Mouse (Mus musculus) neural tube, embryonic 14.5 days (tissue): ENCODE data around the gene Samd8. TPM values are rescaled to one million over a fixed set of nuclear protein-coding genes. Genes with fewer than 3 reads are reported as not detected.

Experiments
- ATAC-seq: fragments of 200-750 bp; cut with Nextera tagmentation; 2 replicates; pipeline ENCODE4 v1.8.0; 2017; ENCODE audit warnings: low read depth, mild to moderate bottlenecking, moderate TSS enrichment, moderate library complexity
- H3K27ac ChIP-seq: fragments of 300-500 bp; sonication (generic); 2 replicates; pipeline ENCODE4 v1.5.1; 2014; ENCODE audit warnings: low read depth, mild to moderate bottlenecking, control low read depth, low read length, moderate library complexity, mixed read lengths
- H3K27me3 ChIP-seq: fragments of 300-500 bp; sonication (generic); 2 replicates; pipeline ENCODE4 v1.6.1; 2014; ENCODE audit warnings: low read length; ENCODE audit not compliant: control insufficient read depth, insufficient read depth
- H3K36me3 ChIP-seq: fragments of 300-500 bp; sonication (generic); 2 replicates; pipeline ENCODE4 v1.6.1; 2014; ENCODE audit warnings: low read length, mixed read lengths; ENCODE audit not compliant: control insufficient read depth, insufficient read depth
- H3K4me1 ChIP-seq: fragments of 300-500 bp; sonication (generic); 2 replicates; pipeline ENCODE4 v1.6.1; 2014; ENCODE audit warnings: low read length; ENCODE audit not compliant: control insufficient read depth, insufficient read depth
- H3K4me2 ChIP-seq: fragments of 300-500 bp; sonication (generic); 2 replicates; pipeline ENCODE4 v1.6.1; 2014; ENCODE audit warnings: mild to moderate bottlenecking, low read depth, low read length, control low read depth
- H3K4me3 ChIP-seq: fragments of 300-500 bp; sonication (generic); 2 replicates; pipeline ENCODE4 v1.5.1; 2014; ENCODE audit warnings: low read depth, low read length, control low read depth, mixed read lengths
- H3K9ac ChIP-seq: fragments of 300-500 bp; sonication (generic); replicated peaks from 2 replicates; pipeline ENCODE4 v1.6.1; 2014; ENCODE audit warnings: low read depth, mild to moderate bottlenecking, control low read depth, low read length, mixed read lengths
- H3K9me3 ChIP-seq: fragments of 300-500 bp; sonication (generic); 2 replicates; pipeline ENCODE4 v1.6.1; 2016; ENCODE audit warnings: low read length; ENCODE audit not compliant: control insufficient read depth
- whole genome bisulfite sequencing: fragments of 180-500 bp; shearing (Covaris S2); extraction: QIAGEN DNeasy Blood & Tissue Kit; methylation state at CpG from one replicate; pipeline ENCODE4 v1.1.7; 2014; 5-methylcytosine and 5-hydroxymethylcytosine counted together
- polyA plus RNA-seq: library from polyadenylated mRNA; unstranded; fragments of >200 nt; fragmentation: Nextera tagmentation; extraction: Ambion mirVana; gene quantifications from 2 replicates; pipeline ENCODE4 v1.2.1, GENCODE M21; 2014

Samd8 gene
- polyA plus RNA-seq, 1 experiment from 2014 or later = 26.6 TPM

DNA sequence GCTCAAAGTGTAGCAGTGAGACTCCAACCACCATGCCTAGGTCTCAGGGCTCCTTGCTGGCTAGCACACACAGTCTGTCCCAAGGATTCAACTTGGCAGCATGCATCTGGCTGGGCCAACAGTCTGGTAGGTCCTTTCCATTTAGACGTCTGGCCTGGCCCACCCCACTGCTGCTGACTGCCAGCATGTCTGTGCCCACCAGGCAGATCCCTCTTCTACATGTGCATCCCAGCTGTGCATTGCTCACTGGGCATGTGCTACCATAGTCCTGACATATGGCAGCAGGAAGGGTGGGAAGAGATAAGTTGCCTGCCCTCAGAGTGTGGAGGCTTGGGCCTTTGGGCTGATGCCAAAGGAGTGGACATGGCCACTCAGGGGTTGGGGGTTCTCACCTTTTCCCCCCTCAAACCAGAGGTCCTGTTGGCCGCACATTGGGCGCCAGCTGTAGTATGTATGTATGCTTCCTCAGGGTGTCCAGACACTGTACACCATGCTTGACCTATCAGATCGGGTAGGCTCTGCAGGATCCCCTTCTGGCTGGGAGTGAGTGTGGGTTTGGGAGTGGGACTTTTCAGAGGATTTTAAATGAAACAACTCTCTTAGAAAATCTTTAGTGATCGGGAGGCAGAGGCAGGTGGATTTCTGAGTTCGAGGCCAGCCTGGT is 52.3 kb downstream of the Samd8 start:
- Histone ChIP-seq H3K27me3 (no peaks in the 10 kb centered on the region), H3K27ac (no peak overlapping the region), H3K36me3 (no peaks in the 10 kb centered on the region), H3K4me2 (no peak overlapping the region), H3K4me3 (no peak overlapping the region), H3K9me3 (no peaks in the 10 kb centered on the region), H3K9ac (no peak overlapping the region), H3K4me1 (no peaks in the 10 kb centered on the region)
- 94% methylated on average over 6 of the region's 6 CpGs for WGBS
- ATAC-seq = no peak

DNA sequence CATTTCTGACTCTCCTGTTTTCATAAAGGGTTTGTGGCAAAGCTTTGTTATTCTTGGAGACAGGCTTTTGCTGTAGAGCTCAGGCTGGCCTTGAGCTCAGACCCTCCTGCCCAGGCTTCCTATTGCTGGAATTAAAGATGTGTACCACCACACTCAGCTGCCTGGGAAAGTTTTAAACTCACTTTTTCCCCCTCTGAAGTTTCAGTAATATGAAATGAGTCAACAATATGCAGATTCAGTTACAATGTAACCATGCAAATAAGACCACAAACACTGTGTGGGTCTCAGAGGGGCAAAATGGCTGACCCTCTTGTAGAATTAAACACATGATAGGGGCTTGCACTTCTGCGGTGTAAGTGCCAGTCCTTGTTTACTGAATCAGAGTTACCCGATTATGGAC is 55.9 kb downstream of the Samd8 start:
- Histone ChIP-seq H3K27me3 (no peaks in the 10 kb centered on the region), H3K4me3 (no peak overlapping the region), H3K4me2 (no peak overlapping the region), H3K9ac (no peak overlapping the region), H3K4me1 (no peaks in the 10 kb centered on the region), H3K36me3 (no peaks in the 10 kb centered on the region), H3K9me3 (no peaks in the 10 kb centered on the region), H3K27ac (no peak overlapping the region)
- ATAC-seq = no peak
- 88% methylated on average over 2 of the region's 2 CpGs for WGBS

DNA sequence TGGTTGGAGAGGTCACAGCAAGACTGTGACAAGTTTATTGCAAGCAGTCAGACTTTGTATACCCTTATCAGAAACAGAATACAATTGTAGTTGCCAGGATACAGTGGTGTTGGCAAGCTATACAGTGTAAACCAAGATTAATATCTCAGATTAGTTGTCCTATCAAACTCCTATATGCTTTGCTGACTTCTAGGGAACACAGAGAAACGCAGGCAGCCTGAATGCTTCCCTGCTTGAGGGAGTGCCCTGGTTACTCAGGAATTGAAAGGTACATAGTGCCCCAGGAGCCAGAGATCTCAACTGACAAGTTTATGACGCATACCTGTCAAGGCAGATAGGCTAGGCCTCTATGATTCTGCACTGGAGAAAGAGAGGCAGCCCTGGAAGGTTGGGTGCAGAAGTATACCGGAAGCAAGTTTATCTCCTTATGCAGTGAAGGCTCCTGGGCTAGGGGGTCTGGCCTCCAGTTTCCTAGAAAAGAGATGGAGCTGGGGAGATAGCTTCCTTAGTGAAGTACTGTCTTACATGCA is 56.4 kb downstream of the Samd8 start:
- Histone ChIP-seq H3K4me2 (no peak overlapping the region), H3K4me3 (no peak overlapping the region), H3K27ac (no peak overlapping the region), H3K9me3 (no peaks in the 10 kb centered on the region), H3K36me3 (no peaks in the 10 kb centered on the region), H3K4me1 (no peaks in the 10 kb centered on the region), H3K9ac (no peak overlapping the region), H3K27me3 (no peaks in the 10 kb centered on the region)
- WGBS = 88% methylated on average over 3 of the region's 3 CpGs
- ATAC-seq = no peak

DNA sequence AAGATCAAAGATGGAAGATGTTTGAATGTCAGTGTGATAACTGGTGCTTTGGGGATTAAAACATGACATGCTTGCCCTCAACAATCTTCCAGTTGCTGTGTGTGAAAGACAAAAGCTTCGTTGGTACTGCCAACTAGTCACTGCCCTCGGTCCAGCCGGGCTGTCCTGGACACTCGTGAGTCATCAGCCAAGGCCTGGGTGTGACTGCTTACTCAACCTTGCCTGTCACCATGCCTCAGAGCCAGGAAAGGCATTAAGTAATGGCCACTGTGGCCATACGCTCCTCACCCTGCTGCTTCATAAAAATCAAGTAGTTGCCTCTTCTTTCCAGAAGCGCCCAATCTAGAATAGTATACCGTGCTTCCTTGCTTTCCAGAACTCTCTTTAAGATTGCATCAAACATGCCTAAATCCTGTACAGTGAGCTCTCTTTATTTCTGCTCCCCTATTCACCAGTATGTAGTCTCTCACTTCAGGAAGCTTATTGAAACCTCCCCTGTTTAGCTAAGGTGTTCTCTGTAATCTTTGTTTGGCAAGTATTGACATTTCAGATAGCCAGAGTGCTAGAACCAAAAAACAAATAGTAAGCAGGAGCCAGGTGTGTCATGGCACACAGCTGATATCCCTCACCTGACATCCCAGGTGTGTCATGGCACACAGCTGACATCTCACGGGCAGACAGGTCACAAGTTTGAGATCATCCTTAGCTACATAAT is 58.0 kb downstream of the Samd8 start:
- WGBS = 92% methylated on average over 8 of the region's 8 CpGs
- H3K36me3 ChIP-seq = no peaks in the 10 kb centered on the region
- no peaks in the 10 kb centered on the region for H3K27me3 ChIP-seq
- H3K4me2 ChIP-seq = no peak overlapping the region
- no peak overlapping the region for H3K9ac ChIP-seq
- no peak overlapping the region for H3K27ac ChIP-seq
- no peak overlapping the region for H3K4me3 ChIP-seq
- no peak for ATAC-seq
- no peaks in the 10 kb centered on the region for H3K4me1 ChIP-seq
- no peaks in the 10 kb centered on the region for H3K9me3 ChIP-seq

DNA sequence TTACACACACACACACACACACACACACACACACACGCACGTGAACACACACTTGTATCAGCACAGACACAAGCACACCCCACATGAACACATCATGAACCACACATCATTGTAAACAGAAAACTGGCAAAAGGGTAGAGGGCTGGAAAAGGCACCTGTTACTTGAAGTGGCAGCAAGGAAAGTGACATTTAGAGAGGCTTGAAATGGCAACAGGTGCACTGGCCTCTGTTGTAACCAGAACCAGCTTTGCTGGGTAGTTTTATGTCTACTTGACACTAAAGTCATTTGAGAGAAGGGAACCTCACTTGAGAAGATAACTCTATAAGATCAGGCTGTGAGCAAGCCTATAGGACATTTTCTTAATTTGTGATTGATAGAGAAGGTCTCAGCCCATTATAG is 59.1 kb downstream of the Samd8 start:
- H3K27ac ChIP-seq = no peak overlapping the region
- no peak overlapping the region for H3K4me3 ChIP-seq
- ATAC-seq = no peak
- no peaks in the 10 kb centered on the region for H3K36me3 ChIP-seq
- H3K4me2 ChIP-seq = no peak overlapping the region
- no peak overlapping the region for H3K9ac ChIP-seq
- H3K27me3 ChIP-seq = no peaks in the 10 kb centered on the region
- WGBS = 90% methylated on average over 2 of the region's 2 CpGs
- no peaks in the 10 kb centered on the region for H3K4me1 ChIP-seq
- H3K9me3 ChIP-seq = no peaks in the 10 kb centered on the region

DNA sequence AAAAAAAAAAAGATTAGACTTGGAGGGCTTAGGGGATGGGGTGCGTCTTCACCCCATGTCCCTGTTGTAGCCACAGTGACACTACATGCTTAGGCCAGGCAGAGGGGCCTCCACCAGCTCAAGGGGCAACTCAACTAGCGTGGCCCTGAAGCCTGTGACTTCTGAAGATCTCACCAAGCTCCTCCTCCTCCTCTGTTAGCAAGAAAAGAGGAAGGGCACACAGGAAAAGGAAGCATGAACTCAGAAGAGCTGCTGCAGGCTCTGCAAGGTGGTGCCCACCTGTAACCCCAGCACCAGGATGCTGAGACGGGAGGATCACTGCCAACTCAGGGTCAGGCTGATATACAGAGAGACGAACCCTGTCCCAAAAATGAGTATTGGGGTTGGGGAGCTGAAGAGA is 61.0 kb downstream of the Samd8 start:
- Histone ChIP-seq H3K4me3 (no peak overlapping the region), H3K27ac (no peak overlapping the region), H3K9ac (no peak overlapping the region), H3K36me3 (no peaks in the 10 kb centered on the region), H3K4me2 (no peak overlapping the region), H3K27me3 (no peaks in the 10 kb centered on the region), H3K4me1 (no peaks in the 10 kb centered on the region), H3K9me3 (no peaks in the 10 kb centered on the region)
- 90% methylated on average over 4 of the region's 4 CpGs for WGBS
- ATAC-seq = no peak

DNA sequence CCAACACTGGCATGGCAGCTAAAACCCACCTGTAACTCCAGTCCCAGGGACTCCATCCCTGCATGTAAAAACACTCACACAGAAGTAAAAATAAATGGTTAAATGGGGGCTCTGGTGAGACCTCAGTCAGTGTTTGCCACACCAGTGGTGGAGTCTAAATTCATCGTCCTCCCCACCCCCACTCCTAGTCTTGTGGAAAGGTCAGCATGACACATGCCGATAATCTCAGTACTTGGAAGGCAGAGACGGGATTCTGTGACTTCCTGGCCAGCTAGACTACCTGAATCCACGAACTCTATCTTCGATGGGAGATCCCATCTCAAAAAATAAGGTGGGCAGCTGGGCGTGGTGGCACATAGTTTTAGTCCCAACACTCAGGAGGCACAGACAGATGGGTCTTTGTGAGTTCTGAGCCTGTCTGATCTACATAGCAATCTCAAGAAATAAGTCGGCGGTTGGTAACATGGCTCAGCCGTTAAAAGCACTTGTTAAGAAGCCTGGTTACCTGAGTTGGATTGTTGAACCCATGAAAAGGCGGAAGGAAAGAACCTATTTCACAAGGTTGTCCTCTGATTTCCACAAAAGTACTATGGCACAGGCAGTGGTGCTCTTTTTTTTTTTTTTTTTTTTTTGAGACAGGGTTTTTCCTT is 61.5 kb downstream of the Samd8 start:
- Histone ChIP-seq H3K9ac (no peak overlapping the region), H3K27me3 (no peaks in the 10 kb centered on the region), H3K27ac (no peak overlapping the region), H3K36me3 (no peaks in the 10 kb centered on the region), H3K4me3 (no peak overlapping the region), H3K4me2 (no peak overlapping the region), H3K4me1 (no peaks in the 10 kb centered on the region), H3K9me3 (no peaks in the 10 kb centered on the region)
- ATAC-seq = no peak
- 91% methylated on average over 10 of the region's 10 CpGs for WGBS

DNA sequence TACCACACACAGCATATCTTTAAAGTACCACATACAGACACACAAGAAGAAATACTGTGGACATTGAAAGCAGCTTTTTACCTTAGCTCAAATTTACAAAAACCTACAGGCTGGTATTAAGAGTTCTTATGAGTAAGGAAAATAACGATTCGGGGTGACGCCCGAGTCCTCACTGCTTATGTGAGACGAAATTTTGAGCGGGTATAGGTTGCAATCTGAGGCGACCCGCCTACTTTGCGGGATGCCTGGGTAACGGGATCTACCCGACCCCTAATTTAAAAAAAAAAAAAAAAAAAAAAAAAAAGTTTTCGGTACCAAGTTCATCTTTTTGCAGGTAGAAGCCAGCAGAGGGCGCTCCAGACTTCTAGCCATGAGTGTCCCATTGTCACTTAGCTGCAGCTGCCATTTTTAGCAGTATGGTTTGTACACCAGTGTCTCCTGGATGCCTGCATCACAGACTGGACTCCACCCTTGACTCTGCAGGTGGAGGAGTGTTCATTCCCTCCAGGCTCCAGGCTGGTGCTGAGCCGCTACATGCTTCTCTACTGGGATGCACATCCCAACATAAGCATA is 62.3 kb downstream of the Samd8 start:
- no peaks in the 10 kb centered on the region for H3K4me1 ChIP-seq
- no peaks in the 10 kb centered on the region for H3K9me3 ChIP-seq
- no peak overlapping the region for H3K4me3 ChIP-seq
- no peaks in the 10 kb centered on the region for H3K36me3 ChIP-seq
- H3K27me3 ChIP-seq = no peaks in the 10 kb centered on the region
- WGBS = 25% methylated on average over 14 of the region's 14 CpGs
- H3K4me2 ChIP-seq = no peak overlapping the region
- ATAC-seq = no peak
- no peak overlapping the region for H3K9ac ChIP-seq
- no peak overlapping the region for H3K27ac ChIP-seq

DNA sequence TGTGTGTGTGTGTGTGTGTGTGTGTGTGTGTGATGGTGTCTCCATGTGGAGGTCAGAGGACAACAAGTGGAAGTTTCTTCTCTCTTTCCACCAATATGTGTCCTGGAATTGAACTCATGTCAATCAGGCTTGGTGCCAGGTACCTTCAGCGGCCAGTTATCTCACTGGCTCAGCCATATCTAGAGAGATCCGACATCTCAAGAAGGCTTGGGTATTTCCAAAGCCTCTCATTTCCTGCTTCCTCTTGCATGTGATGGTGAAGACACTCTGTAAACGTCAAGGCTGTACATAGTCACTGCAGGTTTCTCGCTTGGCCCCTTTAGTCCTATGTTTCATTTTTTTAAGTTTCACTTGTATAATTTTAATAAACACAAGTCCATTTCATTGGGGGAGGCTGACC is 62.9 kb downstream of the Samd8 start:
- Histone ChIP-seq H3K4me3 (no peak overlapping the region), H3K4me2 (no peak overlapping the region), H3K9me3 (no peaks in the 10 kb centered on the region), H3K9ac (no peak overlapping the region), H3K27me3 (no peaks in the 10 kb centered on the region), H3K4me1 (no peaks in the 10 kb centered on the region), H3K27ac (no peak overlapping the region), H3K36me3 (no peaks in the 10 kb centered on the region)
- ATAC-seq = no peak
- 89% methylated on average over 4 of the region's 4 CpGs for WGBS
